Mouse (Mus musculus) urinary bladder, postnatal 10 days (tissue): ENCODE results near the gene Tnrc6c.

ENCODE experiments used
- DNase-seq: peaks from one replicate; pipeline ENCODE4 v3.0.0; 2022; ENCODE audit warnings: low spot score

The Tnrc6c gene

DNA sequence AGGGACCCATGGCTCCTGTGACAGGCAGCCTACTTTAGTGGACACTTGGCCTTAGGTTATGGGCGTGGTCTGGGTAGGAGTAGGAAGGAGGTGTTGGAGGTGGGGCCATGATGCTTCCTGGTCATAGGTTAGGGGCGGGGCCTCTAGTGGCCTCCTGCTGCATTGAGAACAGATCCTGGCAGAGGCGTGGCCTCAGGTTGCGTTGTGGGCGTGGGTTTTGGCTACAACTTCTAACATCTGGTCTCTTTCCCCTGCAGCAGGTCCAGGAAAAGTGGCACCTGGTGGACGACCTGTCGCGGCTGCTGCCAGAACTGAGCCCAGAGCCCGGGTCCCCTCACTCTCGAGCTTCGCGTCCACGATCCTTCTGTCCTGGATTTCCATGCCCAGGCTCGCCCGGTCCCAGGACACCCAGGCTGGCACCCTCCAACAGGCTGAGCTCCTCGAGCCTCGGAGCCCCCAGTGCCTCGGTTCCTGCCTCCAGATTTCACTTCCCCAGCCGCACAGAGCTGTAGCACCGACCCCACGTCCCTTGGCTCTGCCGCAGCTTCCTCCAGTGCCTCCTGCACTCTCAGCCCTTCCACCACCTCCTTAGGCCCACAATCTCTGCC, 138.3 kb downstream of the Tnrc6c start:
- DNase-seq = no peak

DNA sequence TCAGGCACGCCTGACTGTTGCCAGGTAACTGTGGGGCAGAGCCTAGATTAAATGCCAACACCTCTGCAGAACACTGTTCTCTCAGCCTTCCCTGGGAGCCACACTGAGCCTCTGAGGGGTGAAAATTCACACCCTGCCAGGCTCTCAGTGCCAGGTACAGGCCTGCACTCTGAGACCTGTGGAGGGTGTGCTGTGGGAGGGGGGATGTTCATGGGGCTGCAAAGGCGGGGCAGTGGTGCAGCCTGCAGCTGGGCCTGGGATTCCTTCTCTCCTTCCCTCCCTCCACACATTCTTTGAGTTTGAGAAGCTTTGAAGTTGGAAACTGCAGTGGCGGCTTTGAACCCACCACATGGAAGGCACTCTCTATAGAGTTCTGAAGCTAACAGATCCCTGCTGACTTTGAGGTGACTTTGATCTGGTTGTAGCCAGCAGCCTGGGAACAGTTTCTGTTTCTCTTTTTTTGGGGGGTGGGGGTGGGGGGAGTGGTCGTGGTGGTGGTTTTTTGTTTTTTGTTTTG, 140.0 kb downstream of the Tnrc6c start:
- no peak for DNase-seq

DNA sequence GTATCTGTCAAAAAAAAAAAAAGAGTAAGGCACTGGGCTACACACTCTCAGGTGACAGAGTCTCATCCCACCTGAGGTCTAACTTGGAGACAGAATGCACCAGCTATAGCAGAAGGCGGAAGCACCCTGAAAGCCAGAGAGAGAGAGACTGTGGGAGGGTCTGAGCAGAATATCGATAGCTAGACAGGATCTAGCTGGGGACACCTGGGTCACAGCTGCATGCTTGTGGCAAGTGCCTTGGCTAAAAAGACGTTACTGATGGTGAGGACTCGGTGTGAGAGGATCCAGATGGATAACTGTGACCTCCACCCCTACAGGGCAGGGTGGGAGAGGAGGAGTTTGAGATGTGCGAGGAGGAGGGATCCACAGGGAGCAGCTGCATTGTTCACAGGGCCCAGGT, 142.9 kb downstream of the Tnrc6c start:
- DNase-seq = no peak

DNA sequence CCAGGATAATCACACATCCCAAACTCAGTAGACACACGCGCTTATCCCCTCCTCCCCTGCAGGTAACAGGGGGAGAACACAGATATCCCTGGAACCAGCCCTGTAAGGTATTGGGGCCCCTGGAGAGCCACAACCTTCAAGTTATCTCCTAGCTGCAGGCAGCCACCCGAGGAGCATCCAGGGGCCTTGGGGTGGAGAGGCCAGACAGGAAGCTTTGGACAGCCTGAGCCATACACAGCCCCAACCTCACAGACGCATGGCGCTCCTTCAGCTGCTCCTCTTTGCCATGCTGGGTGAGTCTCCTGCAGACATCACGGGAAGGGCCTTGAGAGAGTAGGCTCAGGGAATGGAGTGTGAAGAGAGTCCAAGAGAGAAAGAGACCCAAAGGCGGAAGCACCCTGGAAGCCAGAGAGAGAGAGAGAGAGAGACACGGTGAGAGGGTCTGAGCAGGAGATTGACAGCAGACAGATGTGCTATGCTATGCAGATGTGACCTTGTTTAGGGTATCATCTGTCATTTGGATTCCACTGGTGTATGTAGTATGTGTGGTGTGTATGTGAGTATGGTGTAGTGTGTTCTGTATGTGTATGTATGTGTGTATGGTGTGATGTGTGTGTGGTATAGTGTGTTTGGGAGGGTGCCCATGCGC, 143.5 kb downstream of the Tnrc6c start, which contains the start of gene 6030468B19Rik:
Gene 6030468B19Rik, plus strand, starts transcription at position 150 of the 649 bp plus-strand sequence.
- no peak for DNase-seq

DNA sequence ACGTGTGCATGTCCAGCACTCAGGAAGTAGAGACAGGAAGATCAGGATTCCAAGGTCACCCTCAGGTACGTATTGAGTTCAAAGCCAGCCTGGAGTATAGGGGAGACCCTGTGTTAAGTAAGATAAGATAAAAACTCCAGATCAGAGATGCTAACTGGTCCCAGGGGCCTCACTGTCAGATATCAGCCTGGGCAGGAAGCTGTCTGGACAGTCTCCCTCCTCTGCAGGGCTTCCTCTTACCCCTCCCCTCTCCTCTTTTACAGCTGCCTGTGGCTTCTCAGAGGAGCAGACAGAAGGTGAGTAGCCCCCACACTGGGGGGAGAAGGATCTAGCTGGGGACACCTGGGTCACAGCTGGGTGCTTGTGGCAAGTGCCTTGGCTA, 144.1 kb downstream of the Tnrc6c start:
- no peak for DNase-seq

DNA sequence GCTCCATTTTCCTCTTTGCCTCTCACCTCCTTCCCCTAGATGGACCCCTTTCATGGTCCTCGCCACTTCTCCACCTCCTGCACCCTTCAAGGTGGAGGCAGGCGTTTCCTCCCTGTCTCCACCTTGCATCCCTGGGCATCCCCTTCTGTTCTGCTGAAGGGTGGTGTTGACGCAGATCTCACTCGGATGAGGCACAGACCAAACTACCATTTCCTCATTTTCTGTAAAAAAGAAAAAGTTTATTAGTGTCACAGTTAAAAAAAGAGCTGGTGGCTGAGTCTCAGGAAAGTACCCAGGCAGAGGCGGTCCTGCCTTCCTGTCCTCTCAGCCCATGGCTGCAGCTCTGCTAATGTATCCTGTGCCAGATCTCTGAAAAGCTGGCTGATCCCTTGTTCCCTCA, 145.1 kb downstream of the Tnrc6c start:
- no peak for DNase-seq

DNA sequence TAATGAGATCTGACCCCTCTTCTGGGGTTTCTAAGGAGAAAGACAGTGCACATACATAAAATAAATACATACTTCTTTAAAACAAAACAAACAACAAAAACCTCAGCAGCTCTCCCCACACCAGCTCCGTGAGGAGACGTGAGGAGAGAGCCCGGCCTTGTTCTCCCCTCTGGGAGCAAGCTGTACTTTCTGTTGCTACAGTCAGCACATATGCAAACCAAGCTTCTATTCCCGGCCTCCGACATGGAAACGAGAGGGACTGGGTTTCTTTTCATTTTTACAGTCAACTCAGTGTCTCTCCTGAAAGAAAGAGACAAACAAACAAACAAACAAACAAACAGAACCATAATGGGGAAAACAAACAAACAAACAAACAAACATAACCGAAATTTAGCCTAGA, 145.9 kb downstream of the Tnrc6c start:
- no peak for DNase-seq

DNA sequence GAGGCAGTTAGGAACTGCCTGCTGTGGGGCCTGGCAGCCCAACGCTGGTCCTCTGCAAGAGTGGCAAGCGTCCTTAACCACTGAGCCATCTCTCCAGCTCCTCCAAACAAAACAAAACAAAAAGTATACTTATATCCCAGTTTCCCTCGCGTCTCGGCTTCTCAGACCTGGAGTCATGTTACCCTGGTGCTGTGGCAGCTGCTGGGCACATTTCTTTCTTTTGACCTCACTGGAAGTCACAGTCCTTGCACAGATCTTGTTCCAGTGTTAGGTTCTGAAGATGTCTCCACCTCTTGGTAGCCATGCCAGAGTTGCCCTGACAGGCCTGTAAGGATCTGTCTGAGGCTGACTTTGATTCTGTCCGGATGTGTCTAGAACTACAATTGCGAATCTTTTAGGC, 147.6 kb downstream of the Tnrc6c start:
- DNase-seq = no peak

DNA sequence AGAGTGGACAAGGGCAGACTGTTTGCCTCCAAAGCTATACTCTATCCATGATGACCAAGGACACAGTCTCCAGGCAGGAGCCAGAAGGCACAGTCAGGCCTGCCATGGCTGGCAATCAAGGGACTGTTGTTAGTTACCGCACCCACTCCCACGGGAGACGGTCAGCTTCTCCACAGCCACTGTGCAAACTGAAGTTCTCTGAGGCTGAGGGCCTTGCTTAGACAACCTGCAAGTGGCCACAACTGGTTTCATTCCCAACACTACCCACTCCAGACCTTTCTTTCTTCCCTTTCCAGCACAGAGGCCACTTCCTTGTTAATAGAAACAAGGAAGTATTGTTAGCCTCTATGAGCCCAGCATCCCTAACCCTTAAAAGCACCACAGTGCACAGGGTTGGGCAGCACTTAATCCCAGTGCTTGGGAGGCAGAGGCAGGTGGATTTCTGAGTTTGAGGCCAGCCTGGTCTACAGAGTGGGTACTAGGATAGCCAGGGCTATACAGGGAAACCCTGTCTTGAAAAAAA, 149.1 kb downstream of the Tnrc6c start:
- no peak for DNase-seq

DNA sequence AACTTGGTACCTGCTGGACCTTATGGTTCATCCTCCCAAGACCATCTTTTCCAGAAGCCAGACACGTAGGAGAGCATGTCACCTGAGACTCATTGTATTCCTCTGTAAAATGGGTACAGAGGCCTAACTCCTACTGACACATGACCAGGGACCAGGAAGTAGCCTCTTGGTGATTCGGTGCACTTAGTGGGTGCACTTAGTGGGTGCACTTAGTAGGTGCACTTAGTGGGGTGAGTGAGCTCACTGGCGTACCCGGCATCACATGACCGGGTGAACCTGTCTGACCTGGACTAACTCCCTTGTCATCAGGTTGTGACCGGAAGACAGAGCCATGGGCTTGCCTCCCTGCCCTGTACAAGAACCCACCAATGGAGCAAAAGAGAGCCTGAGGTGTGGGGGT, 152.7 kb downstream of the Tnrc6c start:
- no peak for DNase-seq

DNA sequence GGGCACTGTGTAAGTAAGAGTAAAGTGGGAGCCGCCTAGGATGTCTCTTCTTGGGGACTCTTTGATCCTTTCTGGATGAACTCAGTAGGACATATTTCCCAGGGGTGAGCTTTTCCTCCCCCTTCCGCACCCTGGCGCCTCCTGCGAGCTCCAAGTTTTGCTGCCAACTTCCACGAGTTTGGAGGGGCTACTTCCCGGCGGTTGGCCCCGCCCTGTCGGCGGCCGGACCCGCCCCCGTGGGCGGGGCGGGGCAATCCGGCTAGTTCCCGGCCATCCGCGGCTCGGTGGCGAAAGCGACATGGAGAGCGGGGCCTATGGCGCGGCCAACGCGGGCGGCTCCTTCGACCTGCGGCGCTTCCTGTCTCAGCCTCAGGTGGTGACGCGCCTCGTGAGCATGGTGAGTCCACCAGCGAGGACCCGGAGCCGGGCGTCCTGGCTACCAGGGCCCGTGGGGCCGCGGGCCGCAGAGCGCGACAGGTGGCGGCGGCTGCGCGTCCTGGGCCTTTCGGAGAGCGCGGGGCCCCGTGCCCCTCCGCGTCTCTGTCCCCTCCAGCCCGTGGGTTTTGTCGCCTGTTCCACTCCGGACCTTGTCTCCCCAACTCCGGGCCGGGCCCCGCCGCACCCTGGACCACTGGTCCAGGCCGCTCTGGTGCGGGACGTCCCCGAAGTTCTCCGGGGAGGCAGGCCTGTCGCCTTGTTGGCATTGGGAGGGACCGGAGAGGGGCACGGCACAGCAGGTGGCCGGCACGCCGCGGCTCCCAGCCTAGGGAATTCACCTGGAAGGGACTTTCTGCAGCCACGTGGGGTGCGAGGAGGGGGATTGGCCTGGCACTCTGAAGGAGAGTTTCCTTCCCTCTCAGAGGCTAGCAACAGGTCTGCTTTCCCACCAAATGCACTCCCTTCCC, 155.6 kb downstream of the Tnrc6c start, which contains the start of the genes Gm20708 and Syngr2:
Gene Gm20708, plus strand, starts transcription at position 262 of the 905 bp plus-strand sequence.
Gene Syngr2, plus strand, starts transcription at position 262 of the 905 bp plus-strand sequence.
- DNase-seq = no peak

DNA sequence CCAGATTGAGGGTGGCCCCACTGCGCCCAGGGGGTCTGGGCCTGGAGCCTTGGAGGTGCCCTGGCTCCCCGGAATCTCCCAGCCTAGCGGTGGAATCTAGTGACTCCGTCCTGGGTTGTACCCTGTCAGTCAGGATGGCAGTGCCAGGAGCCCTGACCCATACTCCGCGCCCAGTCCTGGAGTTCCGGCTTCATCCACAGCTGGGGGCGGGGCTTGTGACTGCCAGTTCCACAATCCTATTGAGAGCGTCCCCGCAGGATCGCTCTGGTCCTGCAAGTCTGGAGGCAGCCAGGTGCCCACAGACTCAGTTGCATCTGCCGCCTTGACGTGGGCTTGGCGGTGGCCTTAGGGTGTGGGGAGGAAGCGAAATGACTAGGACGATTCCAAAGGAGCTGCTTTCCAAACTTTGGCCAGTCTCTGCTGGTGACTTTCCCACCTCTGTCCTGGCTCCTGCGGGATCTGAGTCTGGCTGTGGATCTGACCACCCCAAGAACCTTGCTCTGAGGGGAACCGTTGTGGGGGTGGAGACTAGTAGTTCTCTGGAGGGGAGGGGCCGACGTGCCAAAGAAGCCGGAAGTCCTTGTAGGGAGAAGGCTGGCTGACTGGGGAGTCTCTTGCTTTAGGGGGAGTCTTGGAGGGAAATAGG, 156.4 kb downstream of the Tnrc6c start:
- peak; percentile 57 for DNase-seq
